Mouse (Mus musculus): ENCODE data around the gene Svbp.
A peak's percentile ranks its signal among the peaks of the same experiment; 100 is the strongest.

Svbp gene

GRCm38 (mm10) chr4:119190618-119191017 lies 4.5 kb upstream of the Svbp start:
- no peak for DNase-seq (ENCODE audit: low spot score in 2 of 2)

GRCm38 (mm10) chr4:119191273-119191672 lies 3.8 kb upstream of the Svbp start:
- DNase-seq (ENCODE audit: low spot score in 2 of 2) = no peak

DNA sequence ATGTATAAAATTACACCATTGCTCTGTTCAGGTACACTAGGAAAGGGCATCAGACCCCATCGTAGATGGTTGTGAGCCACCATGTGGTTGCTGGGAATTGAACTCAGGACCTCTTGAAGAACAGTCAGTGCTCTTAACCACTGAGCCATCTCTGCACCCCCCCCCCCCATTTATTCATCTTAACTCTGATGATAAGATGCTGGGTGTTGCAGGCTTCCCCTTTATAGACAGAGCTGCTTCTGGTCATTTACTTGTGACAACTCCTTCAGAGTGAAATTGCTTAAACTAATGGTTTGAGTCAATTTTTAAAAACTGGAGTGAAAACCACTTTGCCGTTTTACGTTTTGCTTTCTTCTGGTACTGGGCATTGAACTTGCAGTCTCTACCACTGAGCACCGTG lies 2.3 kb upstream of the Svbp start:
- DNase-seq (ENCODE audit: low spot score in 2 of 2) = no peak

- DNase-seq (ENCODE audit: low spot score in 2 of 2) = no peak
These were observed 645 bp downstream of the Svbp start for GRCm38 (mm10) chr4:119195582-119196320.

GRCm38 (mm10) chr4:119198105-119198504 lies 3.0 kb downstream of the Svbp start:
- DNase-seq (ENCODE audit: low spot score in 2 of 2) = no peak

GRCm38 (mm10) chr4:119204672-119205071 lies 9.6 kb downstream of the Svbp start:
- DNase-seq (ENCODE audit: low spot score in 2 of 2) = peak; percentile 22 to 41

DNA sequence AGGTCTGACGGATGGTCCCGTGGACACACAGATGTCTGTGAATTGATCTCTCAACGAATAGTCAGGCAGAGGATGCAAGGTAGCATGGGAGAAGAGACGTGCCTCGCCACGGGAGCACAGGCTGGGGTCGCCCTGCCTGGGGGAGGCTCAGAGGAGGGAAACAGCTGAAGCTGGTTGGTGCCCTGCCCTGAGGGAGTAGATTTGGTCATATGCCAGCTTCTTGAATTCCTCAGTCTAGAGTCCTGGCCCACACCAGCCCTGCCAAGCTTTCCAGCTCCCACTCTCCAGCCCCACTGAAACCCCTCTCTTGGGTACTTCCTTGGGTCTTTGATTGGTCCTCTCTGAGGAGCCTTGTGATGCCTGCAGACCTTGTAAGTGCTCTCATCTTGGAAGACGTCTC lies 21.6 kb downstream of the Svbp start:
- DNase-seq (ENCODE audit: low spot score in 2 of 2) = no peak

GRCm38 (mm10) chr4:119218169-119218568 lies 23.1 kb downstream of the Svbp start, which contains the start of gene Tmem269:
Tmem269 (minus strand) TSS chr4:119218217.
- no peak for DNase-seq (ENCODE audit: low spot score in 2 of 2)

- DNase-seq (ENCODE audit: low spot score in 2 of 2) = peak in 1 of 2 experiments; percentile 30
These were observed 28.6 kb downstream of the Svbp start for GRCm38 (mm10) chr4:119223696-119224095.

GRCm38 (mm10) chr4:119224534-119224933 lies 29.4 kb downstream of the Svbp start:
- no peak for DNase-seq (ENCODE audit: low spot score in 2 of 2)

GRCm38 (mm10) chr4:119225719-119226118 lies 30.6 kb downstream of the Svbp start:
- no peak for DNase-seq (ENCODE audit: low spot score in 2 of 2)

GRCm38 (mm10) chr4:119226751-119227150 lies 31.6 kb downstream of the Svbp start:
- no peak for DNase-seq (ENCODE audit: low spot score in 2 of 2)

DNA sequence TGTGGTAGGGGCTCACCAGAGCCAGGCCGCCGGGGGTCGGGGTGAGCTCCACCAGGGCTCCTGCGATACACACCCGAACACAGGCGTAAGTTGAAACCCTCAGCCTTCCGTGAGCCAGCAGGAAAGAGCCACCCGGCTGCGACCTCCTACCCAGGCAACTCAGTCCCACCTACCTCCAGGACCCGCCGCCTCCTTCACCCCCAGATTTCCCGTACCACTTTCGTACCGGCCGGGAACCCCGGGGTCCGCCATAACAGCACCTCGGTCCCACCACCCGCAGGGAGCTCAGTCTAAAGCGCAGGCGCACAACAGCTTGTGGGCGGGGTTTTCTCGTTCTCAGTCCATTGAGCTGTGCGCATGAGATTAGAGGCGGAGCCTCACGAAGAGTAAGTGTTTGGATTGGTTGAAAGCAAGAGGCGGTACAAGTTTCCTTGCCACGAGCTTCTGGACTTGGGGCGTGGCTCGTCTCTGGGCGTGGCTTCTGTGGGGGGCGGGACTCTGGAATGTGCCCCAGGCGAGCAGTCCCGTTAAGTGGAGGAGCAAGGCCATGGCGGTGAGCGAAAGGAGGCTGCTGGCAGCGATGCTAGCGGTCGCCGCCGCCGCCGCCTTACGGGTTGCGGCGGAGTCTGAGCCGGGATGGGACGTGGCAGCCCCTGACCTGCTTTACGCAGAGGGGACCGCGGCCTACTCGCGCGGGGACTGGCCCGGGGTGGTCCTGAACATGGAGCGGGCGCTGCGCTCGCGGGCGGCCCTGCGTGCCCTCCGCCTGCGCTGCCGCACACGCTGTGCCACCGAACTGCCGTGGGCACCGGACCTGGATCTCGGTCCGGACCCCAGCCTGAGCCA lies 37.5 kb downstream of the Svbp start, which contains the start of the genes AU022252 and P3h1:
Gene AU022252 (minus strand): TSS at position 303 of the 846 bp plus-strand sequence.
Gene P3h1 (plus strand): TSS at position 506 of the 846 bp plus-strand sequence.
- peak; percentile 99 for DNase-seq (ENCODE audit: low spot score in 2 of 2)

- no peak for DNase-seq (ENCODE audit: low spot score in 2 of 2)
These were observed 38.3 kb downstream of the Svbp start for GRCm38 (mm10) chr4:119233256-119233901.

- DNase-seq (ENCODE audit: low spot score in 2 of 2) = no peak
These were observed 39.2 kb downstream of the Svbp start for GRCm38 (mm10) chr4:119234348-119234747.

GRCm38 (mm10) chr4:119238661-119239060 lies 43.6 kb downstream of the Svbp start:
- DNase-seq (ENCODE audit: low spot score in 2 of 2) = no peak

DNA sequence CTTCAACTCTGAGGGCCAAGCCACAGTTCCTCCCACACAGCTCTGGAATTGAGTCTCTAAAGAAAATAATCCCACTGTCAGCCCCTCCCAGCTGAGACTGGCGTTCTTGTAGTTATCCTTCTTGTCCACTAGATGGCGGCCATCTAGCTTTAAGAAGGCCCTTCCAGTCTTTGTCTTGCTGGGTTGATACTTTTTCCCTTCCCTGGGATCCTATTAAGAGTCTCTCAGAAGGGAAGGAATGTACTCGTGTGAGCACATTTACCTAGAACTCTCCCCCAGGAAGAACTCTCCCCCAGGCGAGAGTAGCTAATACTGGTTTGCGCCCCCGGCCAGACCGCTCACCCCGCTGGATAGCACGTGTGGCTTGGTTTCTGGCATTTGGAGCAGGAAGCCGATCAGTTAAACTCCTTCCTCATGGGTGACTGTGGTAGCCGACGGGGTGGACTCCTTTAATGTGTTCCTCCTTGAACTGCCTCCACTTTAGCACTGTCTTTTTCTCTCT lies 44.1 kb downstream of the Svbp start:
- peak; percentile 46 to 52 for DNase-seq (ENCODE audit: low spot score in 2 of 2)

DNA sequence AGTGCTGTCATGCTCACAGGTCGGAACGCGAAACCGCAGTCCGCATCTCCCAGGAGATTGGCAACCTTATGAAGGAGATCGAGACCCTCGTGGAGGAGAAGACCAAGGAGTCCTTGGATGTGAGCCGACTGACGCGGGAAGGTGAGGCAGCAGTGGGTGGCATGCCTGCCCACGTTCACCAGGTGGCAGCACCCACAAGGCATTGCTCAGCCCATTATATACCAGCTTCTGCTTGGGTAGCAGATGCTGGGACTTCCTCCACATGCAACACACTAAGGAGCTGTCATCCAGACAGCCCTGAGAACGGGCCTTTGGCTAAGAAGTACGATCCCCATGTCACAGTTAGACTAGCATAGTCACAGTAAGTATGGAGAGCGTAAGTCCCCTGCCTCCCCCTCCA lies 46.6 kb downstream of the Svbp start:
- DNase-seq (ENCODE audit: low spot score in 2 of 2) = peak in 1 of 2 experiments; percentile 15

- DNase-seq (ENCODE audit: low spot score in 2 of 2) = no peak
These were observed 47.5 kb downstream of the Svbp start for GRCm38 (mm10) chr4:119242571-119242970.

- no peak for DNase-seq (ENCODE audit: low spot score in 2 of 2)
These were observed 49.5 kb downstream of the Svbp start for GRCm38 (mm10) chr4:119244468-119245240.

GRCm38 (mm10) chr4:119245556-119245955 lies 50.5 kb downstream of the Svbp start:
- no peak for DNase-seq (ENCODE audit: low spot score in 2 of 2)

Data from natural killer cell, adult 2 months (primary cell).